Mouse (Mus musculus) skeletal muscle tissue, adult 2 months (tissue): ENCODE measurements around the gene Aldh9a1.
A peak's percentile ranks its signal among the peaks of the same experiment; 100 is the strongest.

ENCODE experiments used
- DNase-seq: peaks from one replicate; pipeline ENCODE4 v3.0.0-alpha.2; 2012; ENCODE audit warnings: low read depth, low spot score

Aldh9a1 gene

GRCm38 (mm10) chr1:167350597-167351415, 1.0 kb downstream of the Aldh9a1 start:
- no peak for DNase-seq

- DNase-seq, result no peak
These were observed 2.6 kb downstream of the Aldh9a1 start for GRCm38 (mm10) chr1:167352403-167352802.

GRCm38 (mm10) chr1:167357387-167357786, 7.6 kb downstream of the Aldh9a1 start:
- no peak for DNase-seq

GRCm38 (mm10) chr1:167358731-167359130, 8.9 kb downstream of the Aldh9a1 start:
- DNase-seq, result no peak

DNA sequence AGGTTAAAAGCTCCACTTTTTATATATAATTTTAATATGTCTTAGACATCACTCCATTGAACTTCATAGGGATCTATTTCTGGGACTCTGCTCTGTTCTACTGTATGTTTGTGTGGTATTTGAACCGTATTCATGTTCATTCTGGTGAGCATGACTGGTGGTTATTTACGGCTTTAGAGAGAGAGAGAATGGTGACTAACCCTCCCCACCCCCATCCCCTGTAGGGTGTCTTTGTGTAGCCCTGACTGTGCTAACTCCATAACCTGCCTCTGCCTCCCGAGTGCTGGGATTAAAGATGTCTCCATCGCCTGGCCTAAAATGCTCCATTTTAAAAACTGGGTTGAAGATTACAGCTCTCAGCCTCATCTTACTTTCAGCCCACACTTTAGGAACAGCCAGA, 10.5 kb downstream of the Aldh9a1 start:
- DNase-seq, result no peak

DNA sequence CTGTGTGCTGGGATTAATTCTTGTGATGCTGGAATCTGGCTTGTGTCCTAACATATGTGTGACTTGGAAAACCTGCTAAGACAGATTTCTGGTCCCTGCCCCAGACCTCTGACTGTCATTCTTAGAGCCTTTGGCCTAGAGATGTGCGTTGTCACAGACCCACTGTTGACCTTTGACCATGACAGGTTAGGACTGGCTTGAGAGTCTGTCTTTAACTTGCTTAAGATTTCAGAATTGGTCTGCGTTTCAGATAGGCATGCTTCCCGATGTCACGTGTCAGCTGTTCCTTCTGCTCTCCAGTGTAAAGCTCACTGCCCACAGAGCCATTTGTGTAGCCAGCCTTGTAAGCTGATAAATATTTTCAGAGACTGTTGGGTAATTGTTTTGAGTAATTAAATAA, 13.0 kb downstream of the Aldh9a1 start:
- DNase-seq, result no peak

DNA sequence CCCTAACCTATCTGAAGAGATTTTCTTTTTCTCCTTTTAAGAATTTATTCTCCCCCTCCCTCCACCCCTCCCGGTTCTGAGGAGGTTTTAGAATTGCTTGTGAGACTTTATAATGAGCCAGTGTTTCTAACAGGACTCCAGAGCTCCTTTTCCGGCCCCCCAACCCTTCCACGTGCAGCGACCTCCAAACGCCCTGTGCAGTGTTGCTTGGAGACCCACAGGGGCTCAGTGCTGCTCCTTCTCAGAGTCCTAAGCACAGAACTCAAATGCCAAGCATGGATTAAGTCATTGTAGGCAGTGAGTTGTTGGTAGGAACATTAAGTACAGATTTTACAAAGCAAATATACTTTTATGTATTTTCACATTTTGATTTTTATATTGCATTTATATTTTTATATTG, 13.5 kb downstream of the Aldh9a1 start:
- no peak for DNase-seq

- peak; percentile 59 for DNase-seq
These were observed 16.0 kb downstream of the Aldh9a1 start for GRCm38 (mm10) chr1:167365808-167366207.

DNA sequence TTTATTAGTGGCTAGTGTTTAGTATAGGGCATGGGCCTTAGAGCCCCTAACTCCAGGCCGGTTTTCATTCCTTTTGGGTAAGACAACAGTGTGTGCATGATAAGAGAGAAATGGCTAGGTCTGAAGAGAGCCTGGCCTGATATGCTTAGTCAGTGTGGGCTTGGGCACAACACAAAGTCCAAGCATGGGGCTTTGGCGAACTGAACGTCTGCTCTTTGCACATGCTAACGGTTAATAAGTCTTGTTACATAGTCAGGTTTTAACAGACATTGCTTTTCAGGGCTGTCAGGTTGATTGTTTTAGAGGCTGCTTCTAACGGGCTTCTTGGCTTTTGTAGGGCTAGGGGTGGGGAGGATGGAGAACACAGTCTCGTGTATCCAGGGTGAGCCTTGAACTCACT, 16.8 kb downstream of the Aldh9a1 start:
- no peak for DNase-seq

GRCm38 (mm10) chr1:167368018-167368417, 18.2 kb downstream of the Aldh9a1 start:
- DNase-seq, result no peak

DNA sequence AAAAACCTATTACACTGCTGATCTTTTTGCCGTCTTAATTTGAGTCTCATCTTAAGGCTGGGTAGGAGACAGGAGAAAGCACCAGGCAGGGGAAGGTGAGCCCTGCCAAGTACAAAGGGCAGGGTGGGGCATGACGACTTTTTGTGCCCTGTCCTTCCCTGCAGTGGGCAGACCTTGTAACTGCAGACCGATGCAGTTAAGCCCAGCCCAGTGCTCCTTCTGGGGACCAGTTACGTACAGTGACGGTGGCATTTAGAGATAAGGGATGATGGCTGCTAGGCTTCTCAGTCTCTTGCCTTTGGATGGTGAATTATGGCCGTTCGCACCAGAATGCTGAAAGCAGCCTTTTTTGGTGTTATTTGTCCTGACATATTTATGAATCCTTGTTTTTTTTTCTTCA, 18.7 kb downstream of the Aldh9a1 start:
- no peak for DNase-seq

- peak; percentile 82 for DNase-seq
These were observed 20.1 kb downstream of the Aldh9a1 start for GRCm38 (mm10) chr1:167369905-167370304.

GRCm38 (mm10) chr1:167372739-167373138, 22.9 kb downstream of the Aldh9a1 start:
- no peak for DNase-seq

DNA sequence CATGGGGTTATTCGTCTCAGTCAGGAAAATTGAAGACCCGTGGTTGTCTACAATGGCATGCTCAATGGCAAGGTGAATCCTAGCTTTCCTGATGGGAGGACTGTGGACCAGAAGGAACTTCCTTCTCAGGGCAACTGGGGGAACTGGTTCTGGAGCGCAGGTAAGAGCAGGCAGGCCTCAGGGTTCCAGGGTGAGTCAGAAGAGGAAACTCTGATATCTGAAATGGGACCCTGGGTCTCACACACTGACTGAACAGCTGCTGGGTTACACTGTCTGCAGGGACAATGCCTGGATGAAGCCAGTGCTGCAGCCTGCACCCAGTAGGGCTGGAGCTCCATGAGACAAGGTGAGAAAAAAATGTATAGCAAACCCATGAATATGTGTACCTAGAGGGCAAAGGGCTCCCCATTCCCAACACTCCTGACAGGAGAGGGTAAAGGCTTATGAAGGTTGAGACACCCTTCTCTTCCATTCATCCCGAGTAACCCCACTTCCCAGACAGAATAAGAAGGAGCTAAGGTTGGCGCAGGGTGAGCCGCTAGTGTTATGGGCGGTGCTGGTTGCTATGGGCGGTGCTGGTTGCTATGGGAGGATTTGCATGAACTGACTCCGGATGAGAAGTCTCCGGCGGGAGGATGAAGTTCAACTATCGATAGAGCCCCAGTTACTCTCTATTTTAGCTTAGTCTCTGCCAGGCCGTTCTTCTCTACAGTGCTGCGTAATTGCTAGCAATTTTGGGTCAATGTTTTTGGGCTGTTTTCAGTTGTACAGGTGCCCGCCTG, 24.4 kb downstream of the Aldh9a1 start:
- DNase-seq, result no peak

GRCm38 (mm10) chr1:167374942-167375341, 25.2 kb downstream of the Aldh9a1 start:
- no peak for DNase-seq

- DNase-seq, result no peak
These were observed 28.2 kb downstream of the Aldh9a1 start for GRCm38 (mm10) chr1:167378019-167378418.

- no peak for DNase-seq
These were observed 30.0 kb downstream of the Aldh9a1 start for GRCm38 (mm10) chr1:167379751-167380150.

DNA sequence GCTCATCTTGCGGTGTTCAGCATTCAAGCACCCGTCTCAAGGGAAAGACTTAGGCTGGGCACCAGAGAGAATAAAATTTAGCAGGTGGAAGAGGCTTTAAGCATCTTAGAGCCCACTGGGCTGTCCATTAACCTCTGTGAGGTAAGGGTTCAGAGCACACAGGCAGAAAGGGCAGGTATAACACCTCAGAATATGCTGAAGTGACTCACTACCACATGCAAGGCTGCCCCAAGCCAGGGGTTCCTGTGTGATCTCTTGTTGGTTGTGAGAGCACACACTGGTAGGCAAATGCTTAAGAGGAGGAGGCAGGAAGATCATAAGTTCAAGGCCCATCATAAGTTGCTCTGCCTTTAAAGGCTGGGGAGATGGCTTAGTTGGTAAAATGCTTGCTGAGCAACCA, 30.4 kb downstream of the Aldh9a1 start:
- DNase-seq, result no peak

DNA sequence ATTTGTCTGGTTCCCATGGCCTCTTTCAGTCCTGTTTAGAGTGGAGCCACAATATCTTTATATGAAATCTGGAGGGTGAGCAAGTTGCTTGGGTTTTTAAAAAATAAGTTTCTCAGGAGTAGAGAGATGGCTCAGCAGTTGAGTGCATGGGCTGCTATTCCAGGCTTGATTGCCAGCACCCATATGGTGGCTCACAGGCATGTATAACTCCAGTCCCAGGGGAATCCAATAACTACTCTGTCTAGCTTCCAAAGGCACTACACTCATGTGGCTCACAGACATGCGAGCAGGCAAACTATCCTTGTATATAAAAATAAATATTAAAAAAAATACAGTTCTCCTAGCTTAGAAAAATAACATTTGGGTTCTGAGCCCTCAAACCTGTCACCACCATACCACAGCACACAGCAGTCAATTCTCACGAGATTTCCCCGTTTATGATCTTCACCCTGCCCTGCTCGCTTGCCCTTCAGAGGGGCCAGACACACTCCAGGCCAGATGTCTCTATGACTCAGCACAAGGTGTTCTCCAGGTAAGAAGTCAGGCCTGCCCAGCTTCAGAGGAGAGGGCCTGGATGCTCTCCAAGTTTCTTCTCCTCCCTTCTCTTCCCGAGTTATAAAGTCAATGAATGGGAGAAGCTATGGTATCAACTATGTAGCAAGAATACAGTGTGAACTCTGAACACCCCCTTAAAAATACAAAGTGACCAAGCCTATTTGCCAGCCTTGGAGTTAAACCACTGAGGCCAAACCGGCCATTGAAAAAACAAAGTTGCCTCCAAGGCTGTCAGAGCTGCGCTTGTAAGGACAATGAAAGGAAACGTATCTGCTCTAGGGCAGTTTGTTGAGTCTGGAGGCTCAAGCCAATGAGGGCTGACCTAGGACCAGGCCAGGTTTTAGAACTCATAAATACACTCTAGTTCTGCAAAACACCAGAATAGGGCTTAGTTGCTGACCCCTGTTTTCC, 31.5 kb downstream of the Aldh9a1 start:
- no peak for DNase-seq

GRCm38 (mm10) chr1:167382316-167382715, 32.5 kb downstream of the Aldh9a1 start:
- no peak for DNase-seq

DNA sequence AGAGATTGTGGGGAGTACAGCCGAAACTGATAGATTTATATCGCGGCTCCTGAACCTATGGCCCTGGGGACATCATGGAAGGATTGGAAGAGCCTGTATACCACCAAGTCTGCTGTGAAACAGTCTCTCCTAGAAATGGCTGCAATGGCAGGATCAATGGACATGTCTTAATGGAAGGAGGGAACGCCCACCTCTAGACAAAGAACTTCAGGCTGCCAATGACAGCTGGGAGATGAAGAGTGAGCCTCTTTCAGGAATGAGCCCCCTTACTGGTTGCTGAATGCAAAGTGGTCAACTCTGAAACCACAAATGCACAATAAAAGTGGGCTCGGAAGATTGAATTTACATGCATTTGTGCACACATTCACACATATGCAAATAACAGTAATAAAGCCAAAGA, 33.0 kb downstream of the Aldh9a1 start:
- no peak for DNase-seq

- no peak for DNase-seq
These were observed 33.4 kb downstream of the Aldh9a1 start for GRCm38 (mm10) chr1:167383178-167383577.
